Mouse (Mus musculus) right cerebral cortex, postnatal 4 days (tissue): ENCODE results near the gene Ppp1r13b.

Source experiments
- DNase-seq: peaks from one replicate; pipeline ENCODE4 v3.0.0-alpha.2; 2022

The Ppp1r13b gene

GRCm38 (mm10) chr12:111790631-111791030 lies 117.3 kb downstream of the Ppp1r13b start:
- no peak for DNase-seq

GRCm38 (mm10) chr12:111790090-111790489 lies 117.8 kb downstream of the Ppp1r13b start:
- no peak for DNase-seq

GRCm38 (mm10) chr12:111787015-111787414 lies 120.9 kb downstream of the Ppp1r13b start:
- DNase-seq: no peak

GRCm38 (mm10) chr12:111785174-111785573 lies 122.7 kb downstream of the Ppp1r13b start:
- DNase-seq: no peak

- no peak for DNase-seq
Observed at GRCm38 (mm10) chr12:111779544-111779943, 128.4 kb downstream of the Ppp1r13b start.
